ENCODE assay signal across 17 mouse cellular contexts in genomic region chr3:38331169-38331568, GRCm38 (mm10).
"Had no signal": no experiment of that assay in that cellular context is flagged by ENCODE, and none has a peak within 500 bp of the region (broad histone marks: within the 10 kb centered on the region; RNA-seq: fewer than 3 reads in every experiment).

No protein-coding gene starts in this region.

- H3K4me1 ChIP-seq: lung, embryonic 15.5 days; megakaryocyte, embryonic 14.5 days; midbrain, embryonic 12.5 days; neural tube, embryonic 12.5 days; stomach, embryonic 15.5 days had no signal

- H3K36me3 ChIP-seq: lung, embryonic 15.5 days; midbrain, embryonic 12.5 days; neural tube, embryonic 12.5 days; stomach, embryonic 15.5 days had no signal

- H3K27ac ChIP-seq: lung, embryonic 15.5 days; macrophage; midbrain, embryonic 12.5 days; neural tube, embryonic 12.5 days; stomach, embryonic 15.5 days; stomach, postnatal 0 days had no signal

- H3K9me3 ChIP-seq: lung, embryonic 15.5 days; megakaryocyte, embryonic 14.5 days; midbrain, embryonic 12.5 days; neural tube, embryonic 12.5 days; stomach, embryonic 15.5 days had no signal

- ATAC-seq: liver, postnatal 0 days; lung, postnatal 0 days had no signal

- DNase-seq: liver, postnatal 0 days; lung, adult 2 months; lung, postnatal 14 days; lung, postnatal 36 days; midbrain, embryonic 14.5 days; right cerebral cortex, postnatal 14 days; thymus, adult 2 months; thymus, postnatal 25 days; thymus, postnatal 4 days had no signal

- H3K4me3 ChIP-seq: lung, embryonic 15.5 days; megakaryocyte, embryonic 14.5 days; midbrain, embryonic 12.5 days; neural tube, embryonic 12.5 days; stomach, embryonic 15.5 days had no signal

- H3K27me3 ChIP-seq: lung, embryonic 15.5 days; megakaryocyte, embryonic 14.5 days; midbrain, embryonic 12.5 days; neural tube, embryonic 12.5 days; stomach, embryonic 15.5 days had no signal

- H3K4me2 ChIP-seq: lung, embryonic 15.5 days; midbrain, embryonic 12.5 days; neural tube, embryonic 12.5 days; stomach, embryonic 15.5 days had no signal

- H3K9ac ChIP-seq: liver, postnatal 0 days; lung, embryonic 15.5 days; midbrain, embryonic 12.5 days; neural tube, embryonic 12.5 days; stomach, embryonic 15.5 days had no signal
